Mouse (Mus musculus) G1E (cell line): ENCODE data around the gene Gprc5c.

Experiments used
- CTCF ChIP-seq: IDR thresholded peaks from 2 replicates; pipeline ENCODE4 v1.5.1; 2012; ENCODE audit warnings: low read depth, low read length, inconsistent platforms, mixed read lengths
- POLR2AphosphoS5 ChIP-seq: IDR thresholded peaks from 2 replicates; pipeline ENCODE4 v1.6.1; 2012; ENCODE audit warnings: low read depth, low read length, inconsistent platforms; ENCODE audit not compliant: insufficient replicate concordance

GRCm38 (mm10) chr11:114896085-114896484 is 45.1 kb downstream of the Gprc5c start:
- TF ChIP-seq CTCF = no peak
- TF ChIP-seq POLR2AphosphoS5 = no peak
